8 mouse cellular contexts compared by ENCODE assay signal in genomic region chr2:92187061-92187460, GRCm38 (mm10).
DNase-seq lines count a peak whose midpoint lies in the region; ATAC-seq lines count a peak whose summit lies in the region.
"Had no signal": no experiment of that assay in that cellular context is flagged by ENCODE, and none has a peak within 500 bp of the region (broad histone marks: within the 10 kb centered on the region; RNA-seq: fewer than 3 reads in every experiment).

No protein-coding gene starts in this region.

- H3K9ac ChIP-seq in neural tube, embryonic 11.5 days (ENCODE audit: low read length) = no peak overlapping the region
- H3K9ac ChIP-seq in stomach, embryonic 16.5 days (ENCODE audit: low read length) = no peak overlapping the region

- WGBS in neural tube, embryonic 11.5 days = 46% methylated on average over 6 of the region's 6 CpGs
- WGBS in forebrain, embryonic 10.5 days = 72% methylated on average over 6 of the region's 6 CpGs
- WGBS in limb, embryonic 10.5 days = 63% methylated on average over 6 of the region's 6 CpGs
- WGBS in stomach, embryonic 16.5 days = 55% methylated on average over 6 of the region's 6 CpGs

- peaks cover 23% of the 10 kb centered on the region; the same call in 1 of the 2 replicates for H3K4me1 ChIP-seq in neural tube, embryonic 11.5 days (ENCODE audit: control insufficient read depth, insufficient read depth, low read length)
- peaks cover 50% of the 10 kb centered on the region for H3K4me1 ChIP-seq in forebrain, embryonic 10.5 days
- H3K4me1 ChIP-seq in limb, embryonic 10.5 days = peaks cover 39% of the 10 kb centered on the region
- H3K4me1 ChIP-seq in stomach, embryonic 16.5 days (ENCODE audit: control insufficient read depth, insufficient read depth, low read length) = peaks cover 20% of the 10 kb centered on the region

- DNase-seq in neural tube, embryonic 11.5 days (ENCODE audit: low spot score) = no peak
- no peak for DNase-seq in neural tube, embryonic 10.5 days (ENCODE audit: extremely low spot score, low spot score)
- no peak for DNase-seq in forebrain, embryonic 10.5 days (ENCODE audit: extremely low spot score, low spot score)
- DNase-seq in limb, embryonic 10.5 days (ENCODE audit: low spot score) = no peak
- DNase-seq in layer of hippocampus, adult 9-11 months = no peak
- DNase-seq: kidney, adult 11 months had no signal

- H3K27ac ChIP-seq in neural tube, embryonic 11.5 days (ENCODE audit: low read depth, low read length) = no peak overlapping the region
- H3K27ac ChIP-seq in forebrain, embryonic 10.5 days = no peak overlapping the region
- H3K27ac ChIP-seq in limb, embryonic 10.5 days = no peak overlapping the region
- H3K27ac ChIP-seq in stomach, embryonic 16.5 days (ENCODE audit: low read length) = no peak overlapping the region

- H3K36me3 ChIP-seq in neural tube, embryonic 11.5 days (ENCODE audit: control insufficient read depth, insufficient read depth, low read length) = no peaks in the 10 kb centered on the region
- H3K36me3 ChIP-seq in forebrain, embryonic 10.5 days (replicated peaks) = no peaks in the 10 kb centered on the region
- H3K36me3 ChIP-seq in limb, embryonic 10.5 days = no peaks in the 10 kb centered on the region
- H3K36me3 ChIP-seq in stomach, embryonic 16.5 days (ENCODE audit: control insufficient read depth, insufficient read depth, low read length) = no peaks in the 10 kb centered on the region

- H3K9me3 ChIP-seq in neural tube, embryonic 11.5 days (ENCODE audit: control insufficient read depth, low read length) = no peaks in the 10 kb centered on the region
- H3K9me3 ChIP-seq in forebrain, embryonic 10.5 days = no peaks in the 10 kb centered on the region
- H3K9me3 ChIP-seq in limb, embryonic 10.5 days (replicated peaks) = no peaks in the 10 kb centered on the region
- no peaks in the 10 kb centered on the region for H3K9me3 ChIP-seq in stomach, embryonic 16.5 days (replicated peaks; ENCODE audit: control insufficient read depth, low read length)

- H3K27me3 ChIP-seq in neural tube, embryonic 11.5 days (ENCODE audit: control insufficient read depth, insufficient read depth, low read length) = no peaks in the 10 kb centered on the region
- no peaks in the 10 kb centered on the region for H3K27me3 ChIP-seq in forebrain, embryonic 10.5 days (ENCODE audit: poor library complexity, severe bottlenecking)
- H3K27me3 ChIP-seq in limb, embryonic 10.5 days (ENCODE audit: low read depth, poor library complexity, severe bottlenecking) = no peaks in the 10 kb centered on the region
- no peaks in the 10 kb centered on the region for H3K27me3 ChIP-seq in stomach, embryonic 16.5 days (ENCODE audit: control insufficient read depth, insufficient read depth, low read length)

- no peak for ATAC-seq in neural tube, embryonic 11.5 days (ENCODE audit: insufficient read depth, low FRiP score, low TSS enrichment)
- no peak for ATAC-seq in stomach, embryonic 16.5 days (ENCODE audit: insufficient read depth, low FRiP score)
- no peak for ATAC-seq in frontal cortex, adult (ENCODE audit: low TSS enrichment)

- H3K4me3 ChIP-seq in neural tube, embryonic 11.5 days (ENCODE audit: low read depth, low read length) = peak overlapping the region; percentile 8; the same call in 1 of the 2 replicates
- peak overlapping the region; percentile 79 for H3K4me3 ChIP-seq in forebrain, embryonic 10.5 days
- H3K4me3 ChIP-seq in limb, embryonic 10.5 days = peak overlapping the region; percentile 16; the same call in 1 of the 2 replicates
- H3K4me3 ChIP-seq in stomach, embryonic 16.5 days (replicated peaks; ENCODE audit: low read length) = no peak overlapping the region

- H3K4me2 ChIP-seq in neural tube, embryonic 11.5 days (ENCODE audit: low read depth) = peak overlapping the region; percentile 91; the same call in 1 of the 2 replicates
- peak overlapping the region; percentile 91 for H3K4me2 ChIP-seq in stomach, embryonic 16.5 days (ENCODE audit: low read depth, low read length)
